Mouse (Mus musculus) spleen, adult 2 months (tissue): ENCODE results near the gene Olfr959.

ENCODE experiments used
- CTCF ChIP-seq: fragments of 200-500 bp; IDR thresholded peaks from 2 replicates; pipeline ENCODE4 v1.5.1; 2011; ENCODE audit warnings: mild to moderate bottlenecking, inconsistent platforms; ENCODE audit not compliant: insufficient read depth, insufficient read length, insufficient replicate concordance; ENCODE audit errors: extremely low read depth
- POLR2A ChIP-seq: fragments of 200-500 bp; IDR thresholded peaks from 2 replicates; pipeline ENCODE4 v1.6.1; 2011; ENCODE audit warnings: low read depth, low read length, inconsistent platforms

DNA sequence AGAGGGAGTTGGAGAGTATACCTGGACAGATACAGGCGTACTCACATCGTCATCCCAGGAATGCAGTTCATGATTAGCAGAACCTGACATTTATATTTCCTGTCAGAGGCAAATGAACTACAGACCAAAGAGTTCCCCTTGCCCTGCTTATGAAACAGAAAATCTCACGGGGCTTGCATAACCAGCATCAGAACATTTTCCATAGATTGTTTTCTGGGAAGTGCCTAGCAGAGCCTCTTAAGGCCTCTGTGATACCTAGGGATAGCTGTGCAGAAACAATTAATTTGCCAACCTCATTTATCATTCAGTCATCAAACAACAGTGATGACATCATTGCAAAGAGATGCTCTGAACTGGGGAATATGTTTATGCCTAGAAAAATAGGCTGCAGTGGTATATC, at the start of gene Olfr959:
- TF ChIP-seq CTCF (no peak), POLR2A (no peak)
